Mouse (Mus musculus): ENCODE results near the gene Serp2.

Serp2 gene

DNA sequence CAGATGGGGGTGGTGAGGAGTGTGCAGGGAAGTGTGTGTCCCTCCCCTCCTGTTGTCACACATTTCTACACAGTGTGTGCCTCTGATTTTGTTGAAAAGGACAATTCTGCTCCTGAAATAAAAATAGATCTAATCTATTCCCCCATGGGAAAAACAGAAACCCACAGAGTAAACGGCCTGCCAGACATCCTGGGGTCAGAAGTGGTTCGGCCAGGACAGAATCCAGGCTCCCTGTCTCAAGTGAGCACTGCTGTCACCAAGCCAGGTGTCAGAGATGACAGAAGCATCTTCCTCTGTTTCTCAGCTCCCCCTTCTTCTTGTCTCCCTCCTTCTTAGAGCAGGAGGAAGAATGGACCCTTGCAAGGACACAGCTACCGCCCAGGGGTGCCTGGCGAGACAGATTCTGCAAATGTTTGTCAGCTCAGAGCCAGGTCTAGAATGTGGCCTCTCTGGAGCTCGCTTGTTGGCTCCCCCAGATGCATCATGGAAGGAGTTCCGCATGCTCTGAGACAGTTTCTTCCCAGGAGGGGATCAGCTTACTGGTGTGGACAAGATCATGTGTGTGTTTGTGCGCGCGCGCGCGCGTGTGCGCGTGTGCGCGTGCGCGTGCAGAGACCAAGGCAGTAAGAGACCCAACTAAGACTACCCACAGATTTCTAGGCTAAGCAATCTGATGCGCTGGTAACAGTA, 29.5 kb downstream of the Serp2 start:
- DNase-seq (ENCODE audit: low spot score in 2 of 2) = no peak

DNA sequence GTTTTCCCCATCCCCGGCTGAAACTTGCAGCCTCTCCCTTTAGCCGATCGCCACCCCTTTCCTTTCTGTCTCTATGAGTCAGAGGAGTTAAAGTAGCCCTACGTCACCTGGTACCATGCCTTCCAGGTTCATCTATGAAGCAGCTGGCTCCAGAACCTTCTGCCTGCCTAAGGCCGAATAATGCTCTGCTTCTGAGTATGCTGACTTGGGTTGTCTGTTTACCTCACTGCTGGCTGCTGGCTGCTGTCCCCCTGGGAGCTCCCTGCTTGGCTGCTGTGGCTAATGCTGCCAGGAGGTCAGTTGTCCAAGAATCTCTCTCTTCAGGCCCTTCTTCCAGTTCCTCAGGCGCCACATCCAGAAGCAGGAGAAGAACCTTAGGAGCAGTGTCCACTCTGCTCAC, 30.2 kb downstream of the Serp2 start:
- no peak for DNase-seq (ENCODE audit: low spot score in 2 of 2)

DNA sequence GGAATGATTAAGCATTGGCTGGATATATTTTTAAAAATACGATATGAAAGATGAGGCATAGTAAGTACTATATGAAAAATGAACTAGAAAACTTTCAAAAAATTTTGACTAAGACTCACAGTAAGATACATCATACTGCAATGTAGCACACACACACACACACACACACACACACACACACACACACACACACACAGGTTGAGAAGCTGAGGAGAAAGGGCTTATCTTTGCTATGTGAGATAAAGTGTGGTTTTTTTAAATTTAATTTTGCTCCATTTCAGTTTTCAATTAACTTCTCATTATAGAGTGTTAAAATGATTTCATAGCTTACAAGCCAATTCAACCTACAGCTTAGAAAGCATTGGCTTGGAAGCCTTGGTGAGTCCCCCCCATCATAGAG, 33.3 kb downstream of the Serp2 start:
- DNase-seq (ENCODE audit: low spot score in 2 of 2) = no peak

DNA sequence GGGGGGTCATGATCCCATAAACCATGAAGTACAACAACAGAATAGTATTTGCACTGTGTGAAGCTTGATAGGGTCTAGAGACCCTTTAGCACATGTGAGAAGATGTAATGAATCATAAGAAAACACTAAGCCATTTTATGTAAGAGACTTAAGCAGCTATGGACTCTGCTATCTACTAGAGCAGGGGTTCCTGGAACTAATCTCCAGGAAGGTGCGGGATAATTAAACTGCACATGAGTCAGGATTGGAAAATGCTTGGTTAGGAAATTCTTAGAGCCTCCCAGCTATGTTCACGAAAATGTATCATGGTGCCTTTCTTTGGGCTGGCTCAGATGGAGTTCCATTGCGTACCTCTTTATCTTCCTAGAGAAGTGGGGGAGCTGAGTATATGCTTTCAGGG, 35.4 kb downstream of the Serp2 start:
- no peak for DNase-seq (ENCODE audit: low spot score in 2 of 2)

DNA sequence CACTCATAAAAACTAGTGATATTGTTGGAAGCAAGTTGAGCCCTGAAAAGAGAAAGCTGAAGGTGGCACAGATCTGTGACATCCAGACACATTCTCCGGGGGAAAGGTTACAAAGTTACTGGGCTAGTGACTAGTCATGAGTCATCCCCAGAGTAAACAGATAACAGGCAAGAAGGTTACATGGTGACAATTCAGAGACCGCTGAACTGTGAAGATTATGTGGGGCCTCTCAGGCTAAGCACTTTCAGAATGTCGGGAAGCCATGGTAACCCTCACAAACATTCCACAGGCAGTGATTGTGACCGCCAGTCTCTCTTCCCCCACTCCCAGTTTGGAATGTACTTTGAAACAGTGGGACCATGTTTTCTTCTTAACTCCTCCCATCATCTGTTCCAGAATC, 36.1 kb downstream of the Serp2 start:
- DNase-seq (ENCODE audit: low spot score in 2 of 2) = no peak

DNA sequence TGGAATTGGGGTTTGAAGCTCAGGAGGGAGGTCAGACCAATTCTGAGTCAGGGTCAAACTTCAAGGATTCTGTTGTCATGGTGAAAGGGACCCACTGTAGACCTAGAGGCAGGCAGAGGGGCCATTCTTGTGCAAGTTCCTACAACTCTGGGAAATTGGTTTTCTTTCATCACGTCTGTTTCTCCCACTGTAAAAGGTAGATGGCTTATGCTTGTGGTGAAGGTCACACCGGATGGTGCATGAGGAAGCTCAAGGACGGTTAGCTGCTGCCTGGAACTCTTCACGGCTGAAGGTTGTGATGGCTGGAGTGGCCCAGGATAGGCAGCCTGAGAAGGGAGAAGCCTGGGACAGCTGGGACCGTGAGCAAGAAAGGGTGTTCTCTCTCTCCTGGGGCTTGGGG, 38.5 kb downstream of the Serp2 start:
- no peak for DNase-seq (ENCODE audit: low spot score in 2 of 2)

DNA sequence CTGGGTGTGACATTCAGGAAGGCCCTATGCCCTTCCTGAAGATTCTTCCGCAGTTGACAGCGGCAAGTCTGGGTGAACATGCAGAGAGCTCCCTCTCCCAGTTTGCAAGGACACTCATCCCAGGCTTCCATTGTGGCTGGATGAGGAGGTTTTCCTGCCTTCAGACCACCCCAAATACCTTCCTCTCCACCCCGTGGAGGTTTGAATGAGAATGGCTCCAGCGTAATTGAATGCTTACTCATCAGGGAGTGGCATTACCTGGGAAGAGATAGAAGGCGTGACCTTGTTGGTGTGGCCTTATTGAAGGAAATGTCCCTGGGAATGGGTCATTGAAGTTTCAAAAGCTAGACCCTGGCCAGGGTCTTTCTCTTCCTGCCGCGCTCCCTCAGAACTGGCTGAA, 41.1 kb downstream of the Serp2 start:
- DNase-seq (ENCODE audit: low spot score in 2 of 2) = no peak

DNA sequence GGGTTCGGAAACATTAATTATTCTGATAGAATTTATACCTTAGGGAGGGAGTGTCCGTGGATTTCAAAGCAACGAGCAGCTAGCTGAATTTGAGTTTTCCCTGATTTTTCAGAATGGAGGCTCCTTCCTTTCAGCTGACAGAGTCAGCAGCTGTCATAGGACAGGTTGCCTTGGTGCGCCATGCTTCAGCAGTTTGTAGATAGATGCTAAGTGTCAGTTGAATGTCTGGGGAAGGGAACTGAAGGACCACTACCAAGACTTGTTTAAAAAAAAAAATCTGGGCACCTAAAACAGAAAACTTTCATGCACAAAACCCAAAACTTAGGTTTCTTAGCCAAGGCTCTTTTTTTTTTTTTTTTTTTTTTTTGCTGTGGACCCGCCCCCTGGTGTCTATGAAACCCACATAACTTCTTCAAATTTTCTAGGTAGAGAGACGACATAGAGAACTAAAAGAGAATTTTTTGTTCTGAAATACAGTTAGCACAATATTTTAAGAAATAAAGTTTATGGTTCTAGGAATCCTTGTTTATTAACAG, 42.6 kb downstream of the Serp2 start:
- DNase-seq (ENCODE audit: low spot score in 2 of 2) = no peak

GRCm38 (mm10) chr14:76513395-76514049, 43.2 kb downstream of the Serp2 start:
- DNase-seq (ENCODE audit: low spot score in 2 of 2) = no peak

DNA sequence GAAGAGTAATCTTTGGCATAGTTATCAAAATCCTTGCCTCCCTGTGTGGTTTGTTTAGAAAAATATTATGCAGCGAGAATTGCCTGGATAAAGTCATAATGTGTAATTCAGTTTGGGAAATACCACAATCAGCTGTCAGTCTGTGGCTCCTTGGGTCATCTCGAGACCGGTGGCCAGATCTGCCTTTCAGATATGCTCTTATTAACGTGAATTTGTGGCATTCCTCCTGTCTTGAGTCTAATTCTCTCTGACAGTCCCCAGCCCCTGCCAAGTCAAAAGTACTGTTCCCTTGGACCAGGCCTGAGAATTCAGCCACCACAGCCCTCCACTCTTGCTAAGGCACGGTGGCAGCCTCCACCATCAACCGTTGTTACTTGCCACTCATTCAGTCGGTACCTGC, 44.7 kb downstream of the Serp2 start:
- DNase-seq (ENCODE audit: low spot score in 2 of 2) = no peak

DNA sequence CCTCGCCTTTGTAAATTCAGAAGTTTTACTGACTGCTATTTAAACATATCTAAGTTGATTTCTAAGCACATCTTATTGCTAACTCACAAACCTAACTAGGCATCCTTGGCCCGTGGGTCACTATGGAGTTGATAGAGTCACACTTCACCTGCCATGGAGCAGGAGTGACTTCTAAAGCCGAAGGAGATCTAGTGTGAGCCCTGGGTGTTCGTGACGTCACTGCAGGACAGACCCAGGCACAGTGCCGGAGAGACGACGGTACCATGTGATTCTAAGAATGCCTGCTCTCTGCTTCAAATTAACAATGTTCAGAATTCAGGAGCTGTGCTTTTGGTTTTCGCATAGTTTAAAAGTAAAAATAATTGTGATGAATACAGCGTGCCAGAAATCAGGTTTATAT, 48.0 kb downstream of the Serp2 start:
- no peak for DNase-seq (ENCODE audit: low spot score in 2 of 2)

GRCm38 (mm10) chr14:76507804-76508500, 48.7 kb downstream of the Serp2 start:
- DNase-seq (ENCODE audit: low spot score in 2 of 2) = no peak

- DNase-seq (ENCODE audit: low spot score in 2 of 2) = no peak
These were observed 49.3 kb downstream of the Serp2 start for GRCm38 (mm10) chr14:76507357-76507756.

DNA sequence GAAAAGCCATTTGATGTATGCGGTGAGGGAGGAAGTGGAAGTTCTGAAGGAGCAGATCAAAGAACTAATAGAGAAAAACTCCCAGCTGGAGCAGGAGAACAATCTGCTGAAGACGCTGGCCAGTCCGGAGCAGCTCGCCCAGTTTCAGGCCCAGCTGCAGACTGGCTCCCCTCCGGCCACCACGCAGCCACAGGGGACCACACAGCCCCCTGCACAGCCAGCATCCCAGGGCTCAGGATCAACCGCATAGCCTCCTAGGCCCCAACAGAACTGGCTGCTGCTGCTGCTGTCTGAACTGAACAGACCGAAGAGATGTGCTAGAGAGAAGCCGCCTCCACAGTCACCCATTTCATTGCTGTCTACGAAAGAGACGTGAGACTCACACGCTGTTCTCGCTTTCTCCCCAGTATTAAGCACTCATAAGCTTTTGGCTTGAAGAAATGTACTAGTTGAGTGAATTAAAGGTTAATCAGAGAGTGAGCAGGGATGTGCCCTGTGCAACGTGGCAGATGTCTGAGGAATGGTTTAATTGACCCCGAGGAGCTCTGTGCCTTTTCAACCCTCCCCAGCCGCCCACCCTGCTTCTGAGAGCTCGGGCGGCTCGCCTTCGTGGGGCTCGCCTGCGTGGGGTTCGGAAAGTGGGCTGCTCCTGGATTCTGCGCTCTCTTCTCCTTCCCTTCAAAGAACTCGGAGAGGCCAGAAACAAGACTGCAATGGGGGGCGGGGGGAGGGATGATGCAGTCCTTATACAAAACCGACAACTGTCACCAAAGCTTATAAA, 50.1 kb downstream of the Serp2 start:
- DNase-seq (ENCODE audit: low spot score in 2 of 2) = no peak

- DNase-seq (ENCODE audit: low spot score in 2 of 2) = peak; percentile 86 to 89
These were observed 51.1 kb downstream of the Serp2 start for GRCm38 (mm10) chr14:76505439-76506220.

GRCm38 (mm10) chr14:76505101-76505438, 51.6 kb downstream of the Serp2 start:
- no peak for DNase-seq (ENCODE audit: low spot score in 2 of 2)

DNA sequence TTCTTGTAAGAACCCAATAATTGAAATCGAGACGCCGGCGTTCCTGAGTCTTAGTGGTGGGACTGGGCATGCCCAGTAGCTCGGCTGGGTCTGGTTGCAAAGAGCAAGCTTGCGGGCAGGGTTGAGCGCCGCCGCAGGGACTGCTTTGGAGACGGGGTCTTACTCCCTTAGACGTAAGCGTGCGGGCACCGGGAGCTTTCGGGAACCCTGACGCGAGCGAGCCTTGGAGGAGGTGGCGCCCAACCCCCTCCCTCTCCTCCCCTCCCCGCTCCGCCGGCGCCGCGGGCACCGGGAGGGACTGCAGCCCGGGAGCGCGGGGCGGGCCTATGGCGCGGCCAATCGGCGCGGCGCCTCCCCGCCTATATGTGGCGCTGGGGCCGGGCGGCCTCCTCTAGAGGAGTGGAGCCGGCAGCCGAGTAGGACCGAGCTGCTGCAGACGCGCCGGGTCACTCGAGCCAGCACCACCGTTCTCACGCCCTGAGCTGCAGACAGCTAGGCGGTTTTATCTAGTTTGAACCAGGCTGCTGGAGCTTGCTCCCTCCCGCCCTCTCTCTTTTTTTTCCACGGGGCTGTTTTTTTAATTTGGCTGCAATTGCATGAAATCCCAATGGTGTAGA, 52.5 kb downstream of the Serp2 start:
- peak; percentile 94 to 96 for DNase-seq (ENCODE audit: low spot score in 2 of 2)

DNA sequence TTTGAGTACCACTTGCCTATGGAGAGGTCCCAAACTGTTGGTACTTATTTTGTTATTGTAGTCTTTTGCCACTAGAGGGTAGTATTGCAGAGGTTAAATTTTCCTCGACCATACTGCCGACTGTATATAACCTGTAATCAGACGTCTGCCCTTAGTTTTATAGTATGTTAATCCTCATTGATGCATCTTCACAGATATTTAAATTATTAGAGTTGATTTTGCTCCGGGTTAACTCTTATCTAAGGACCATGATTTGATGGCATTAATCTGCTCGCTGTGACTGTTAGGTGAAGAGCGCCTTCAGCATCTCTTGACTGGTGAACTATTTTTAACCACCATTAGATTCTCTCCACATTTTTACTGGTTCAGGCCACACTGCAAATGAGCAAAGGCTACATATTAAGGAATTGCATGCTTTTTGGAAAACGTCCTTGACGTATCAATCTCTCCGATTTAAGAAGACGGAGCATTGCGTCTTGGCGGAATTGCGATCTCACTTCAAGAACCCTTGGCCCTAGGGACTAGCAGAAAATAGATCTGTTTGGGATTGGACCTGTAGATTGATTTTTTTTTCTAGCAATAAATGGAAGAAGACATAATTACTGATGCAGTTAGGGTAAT, 53.3 kb downstream of the Serp2 start:
- no peak for DNase-seq (ENCODE audit: low spot score in 2 of 2)

DNA sequence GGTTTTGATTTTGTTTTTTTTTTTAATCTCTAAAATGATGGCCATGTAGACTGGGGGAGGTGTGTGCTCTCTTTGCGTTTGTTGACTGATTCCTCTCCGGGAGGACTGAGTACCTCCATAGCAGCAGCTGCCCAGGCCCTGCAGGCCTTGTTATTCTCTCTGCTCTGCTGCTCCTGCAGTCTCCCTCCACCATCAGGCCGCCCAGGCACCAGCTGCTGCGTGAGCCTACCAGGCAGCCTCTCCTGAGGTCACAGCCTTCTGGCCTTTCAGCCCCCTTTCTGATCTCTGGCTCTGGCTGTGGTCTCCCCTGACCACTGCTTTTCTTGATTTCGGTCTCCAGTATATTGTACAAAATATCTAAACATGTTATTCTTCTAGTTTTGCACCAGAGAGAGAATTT, 56.7 kb downstream of the Serp2 start:
- no peak for DNase-seq (ENCODE audit: low spot score in 2 of 2)

DNA sequence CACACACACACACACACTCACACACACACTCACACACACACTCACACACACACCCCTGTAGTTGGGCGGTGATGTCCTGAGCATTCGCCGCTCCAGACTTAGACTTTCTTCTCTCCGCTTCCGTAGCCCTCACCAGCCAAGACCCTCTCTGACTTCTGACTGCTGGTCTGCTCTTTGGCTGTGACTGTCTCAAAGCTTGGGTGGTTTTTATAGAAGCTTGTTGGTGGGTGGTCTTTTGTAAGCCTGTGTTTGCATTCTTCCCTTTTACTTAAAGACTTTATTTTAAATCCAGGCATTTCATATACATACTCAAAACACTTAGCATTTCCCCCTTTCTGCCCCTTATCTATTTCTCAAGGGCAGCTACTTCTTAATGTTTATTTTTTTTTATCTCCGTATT, 57.2 kb downstream of the Serp2 start:
- no peak for DNase-seq (ENCODE audit: low spot score in 2 of 2)

- DNase-seq (ENCODE audit: low spot score in 2 of 2) = no peak
These were observed 58.5 kb downstream of the Serp2 start for GRCm38 (mm10) chr14:76498210-76498609.

Measured in urinary bladder, postnatal 4 days (tissue).